Mouse (Mus musculus) skeletal muscle tissue, adult 2 months (tissue): ENCODE results near the gene Akap13.

Experiments
- DNase-seq: peaks from one replicate; pipeline ENCODE4 v3.0.0-alpha.2; 2012; ENCODE audit warnings: low read depth, low spot score

The Akap13 gene

DNA sequence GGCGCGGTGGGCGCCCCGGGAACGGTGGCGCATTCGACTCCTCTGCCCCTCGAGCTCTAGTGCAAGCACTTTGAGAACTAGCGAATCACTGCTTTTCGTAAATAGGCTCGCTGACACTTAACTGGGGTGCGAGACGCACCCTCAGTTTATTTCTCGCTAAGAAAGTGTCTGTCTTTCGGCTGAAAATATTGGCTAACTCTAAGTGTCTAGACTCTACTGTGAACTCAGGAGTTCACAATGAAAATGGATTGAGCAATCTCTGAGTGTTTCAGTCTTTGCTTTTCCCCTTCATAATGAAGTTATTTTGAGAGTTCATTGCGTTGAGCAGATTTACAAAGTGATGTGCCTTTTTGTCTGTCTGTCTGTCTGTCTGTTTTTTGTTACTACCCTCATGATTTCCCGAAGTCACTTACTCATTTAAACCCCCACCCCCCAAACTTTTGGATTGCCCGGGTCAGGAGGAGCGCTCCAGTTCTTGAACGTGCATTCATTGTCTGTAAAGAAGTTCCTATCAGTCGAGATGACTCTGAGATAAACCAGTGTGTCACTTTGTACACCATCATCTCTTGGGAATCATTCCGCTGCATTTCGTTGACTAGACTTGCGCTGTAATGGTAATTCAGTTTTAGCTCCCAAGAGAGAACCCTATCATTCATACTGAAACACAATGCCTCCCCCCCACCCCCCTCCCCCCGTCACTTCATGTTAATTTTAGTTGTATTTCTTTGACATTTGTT is 986 bp downstream of the Akap13 start:
- DNase-seq = no peak

DNA sequence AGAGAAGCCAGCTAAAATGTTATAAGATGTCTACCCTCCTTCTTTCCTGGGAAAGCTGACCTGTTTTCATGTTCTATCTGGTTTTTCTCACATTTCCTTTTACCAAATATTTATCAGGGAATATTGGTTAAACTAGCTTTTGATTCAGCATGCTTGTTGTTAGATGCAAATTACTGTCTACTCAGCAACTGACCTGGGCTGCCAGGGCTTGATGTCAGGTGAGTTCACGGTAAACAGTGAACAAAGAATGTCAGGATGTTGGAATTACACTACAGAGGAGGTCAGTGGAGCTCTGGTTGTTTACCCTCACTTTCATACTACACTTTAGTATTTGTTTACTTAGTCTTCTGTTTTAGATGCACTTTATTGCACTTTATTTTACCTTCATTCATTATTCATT is 5.0 kb downstream of the Akap13 start:
- DNase-seq = no peak

DNA sequence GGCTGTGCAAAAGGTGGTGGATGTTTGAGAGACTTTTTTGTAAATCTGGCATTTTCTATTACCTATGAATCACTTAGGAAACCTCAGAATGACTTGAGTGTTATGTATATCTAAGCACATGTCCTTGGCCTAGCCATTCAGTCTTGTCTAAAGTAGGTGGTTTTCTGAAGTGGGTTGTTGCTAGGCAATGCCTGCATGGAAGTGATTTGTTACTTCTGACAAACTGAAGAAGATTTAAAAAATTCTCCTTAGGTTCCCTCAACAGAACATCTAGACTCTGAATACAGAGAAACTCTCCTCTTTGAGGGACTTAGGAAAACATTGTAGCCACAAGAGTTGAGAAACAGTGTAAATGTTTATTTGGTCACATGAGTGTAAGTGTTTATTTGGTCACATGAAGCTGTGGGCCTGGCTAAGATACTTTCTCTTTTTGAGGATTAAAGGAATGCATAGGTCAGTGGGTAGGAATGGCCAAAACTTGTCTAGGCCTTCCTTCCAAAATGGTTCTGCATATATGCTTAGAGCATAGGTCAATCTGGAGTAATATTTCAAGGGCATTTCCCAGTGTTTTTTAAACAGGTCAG is 8.3 kb downstream of the Akap13 start:
- no peak for DNase-seq

DNA sequence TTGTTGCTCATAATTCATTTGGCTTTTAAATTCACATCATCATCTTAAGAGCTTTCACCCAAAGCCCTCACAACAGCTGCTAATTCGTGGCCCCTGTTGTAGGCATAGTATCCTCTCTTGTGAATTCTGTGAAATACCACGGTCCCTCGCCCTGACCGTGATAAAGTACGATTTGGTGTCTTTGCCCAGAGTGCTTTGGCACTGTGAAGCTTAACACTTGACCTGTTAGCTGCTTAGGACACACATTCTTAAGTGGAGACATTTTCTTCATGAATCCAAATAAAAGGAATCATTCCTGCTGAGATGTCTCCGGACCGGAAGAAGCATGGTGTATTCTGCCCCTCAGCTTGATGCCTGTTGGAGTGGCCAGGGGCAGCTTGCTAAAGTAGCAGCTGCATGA is 12.5 kb downstream of the Akap13 start:
- no peak for DNase-seq

DNA sequence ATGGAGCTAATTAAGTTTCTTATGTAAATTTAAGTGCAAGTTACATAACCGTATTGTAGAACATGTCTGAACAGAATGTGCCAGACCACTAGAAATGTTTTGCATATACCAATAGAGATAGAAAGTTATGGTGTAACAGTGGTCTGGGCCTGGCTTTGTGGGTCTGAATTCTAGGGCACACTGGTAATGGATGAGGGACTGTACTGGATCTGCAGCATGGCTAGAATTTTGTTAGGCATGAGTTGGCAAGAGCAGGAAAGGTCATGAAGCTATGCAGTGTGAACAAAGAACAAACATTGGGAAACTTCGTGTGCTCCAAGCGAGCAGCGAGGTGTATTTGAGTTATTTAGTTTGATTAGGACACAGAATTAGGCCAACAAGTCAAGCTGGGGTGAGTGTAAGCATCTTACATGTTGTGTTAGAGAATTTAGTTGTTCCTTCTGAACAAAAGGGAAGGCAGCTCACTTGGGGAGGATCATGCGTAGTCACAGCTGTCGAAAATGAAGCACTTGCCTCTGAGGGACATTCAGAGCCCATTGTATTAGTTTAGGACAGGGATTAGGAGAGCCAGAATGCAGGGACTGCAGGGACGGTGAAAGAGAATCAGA is 15.1 kb downstream of the Akap13 start:
- no peak for DNase-seq

DNA sequence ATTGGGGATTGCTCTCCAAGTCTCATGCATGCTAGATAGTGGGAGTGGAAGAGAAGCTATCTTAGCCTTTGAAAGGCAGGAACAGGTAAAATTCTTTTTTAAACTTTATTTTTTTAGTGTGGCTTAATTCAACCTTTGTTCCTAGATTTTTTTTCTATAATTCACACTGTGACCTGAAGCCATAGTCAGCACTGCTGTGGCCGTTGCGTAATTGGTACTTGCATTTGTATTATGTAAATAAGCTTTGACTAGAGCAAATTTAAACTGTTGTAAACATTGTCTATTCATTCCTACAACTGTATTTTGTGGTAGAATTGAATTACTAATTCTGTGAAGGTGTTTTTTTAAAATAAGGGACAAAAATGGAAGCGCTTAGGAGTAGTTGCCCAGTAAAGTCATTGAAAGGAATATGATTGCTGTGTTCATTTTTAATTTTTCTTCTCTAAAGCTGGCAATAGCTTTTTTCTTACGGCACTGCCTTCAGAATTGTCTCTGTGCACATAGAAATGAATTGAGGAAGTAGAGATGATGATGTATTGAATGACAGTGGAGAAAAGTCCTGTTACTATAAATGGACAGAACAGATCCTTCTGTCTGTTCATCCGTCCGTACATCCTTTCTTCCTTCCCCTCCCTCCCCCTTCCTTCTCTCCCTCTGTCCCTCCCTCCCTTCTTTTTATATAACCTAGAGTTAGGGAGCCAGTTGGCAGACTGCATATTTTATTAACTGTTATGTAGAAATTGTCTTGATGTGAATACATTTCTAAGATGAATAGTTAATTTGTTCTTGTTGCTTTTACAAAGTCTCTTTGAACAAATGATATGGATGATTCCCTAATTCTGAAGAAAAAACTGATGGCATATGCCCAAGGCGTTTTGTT is 17.2 kb downstream of the Akap13 start:
- DNase-seq = no peak

DNA sequence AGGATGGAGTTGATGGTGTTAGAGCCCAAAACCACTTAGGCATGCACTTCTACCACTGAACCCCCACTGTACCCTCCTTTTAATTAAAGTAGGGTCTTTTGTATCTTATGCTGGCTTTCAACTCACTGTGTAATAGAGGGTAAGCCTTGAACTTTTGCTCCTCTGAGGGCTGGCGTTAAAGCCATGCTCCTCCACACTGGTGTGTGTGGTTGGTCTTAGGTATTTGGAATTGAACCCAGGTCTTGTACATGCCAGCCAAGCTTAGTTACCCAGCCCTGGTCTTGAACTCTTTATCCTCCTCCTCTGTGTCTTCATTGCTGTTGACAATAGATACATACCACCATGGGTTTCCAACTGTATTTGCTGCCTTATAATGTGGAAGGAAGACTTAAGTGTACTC is 18.0 kb downstream of the Akap13 start:
- no peak for DNase-seq

DNA sequence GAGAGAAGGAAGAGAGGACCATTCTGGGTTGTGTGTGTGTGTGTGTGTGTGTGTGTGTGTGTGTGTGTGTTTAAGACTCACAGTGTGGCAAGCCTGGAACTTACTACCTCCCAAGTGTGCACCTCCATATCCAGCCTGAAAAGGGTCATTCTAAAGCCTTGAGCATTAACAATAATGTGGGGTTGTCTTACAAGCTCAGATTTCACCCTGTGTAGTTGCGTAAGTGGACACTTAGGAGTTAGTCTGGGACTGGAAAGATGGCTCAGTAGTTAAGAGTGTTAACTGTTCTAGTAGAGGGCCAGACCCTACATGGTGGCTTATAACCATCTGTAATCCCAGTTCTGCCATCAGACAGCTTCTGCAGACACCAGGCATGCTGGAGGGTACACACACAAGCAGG is 18.7 kb downstream of the Akap13 start:
- no peak for DNase-seq

DNA sequence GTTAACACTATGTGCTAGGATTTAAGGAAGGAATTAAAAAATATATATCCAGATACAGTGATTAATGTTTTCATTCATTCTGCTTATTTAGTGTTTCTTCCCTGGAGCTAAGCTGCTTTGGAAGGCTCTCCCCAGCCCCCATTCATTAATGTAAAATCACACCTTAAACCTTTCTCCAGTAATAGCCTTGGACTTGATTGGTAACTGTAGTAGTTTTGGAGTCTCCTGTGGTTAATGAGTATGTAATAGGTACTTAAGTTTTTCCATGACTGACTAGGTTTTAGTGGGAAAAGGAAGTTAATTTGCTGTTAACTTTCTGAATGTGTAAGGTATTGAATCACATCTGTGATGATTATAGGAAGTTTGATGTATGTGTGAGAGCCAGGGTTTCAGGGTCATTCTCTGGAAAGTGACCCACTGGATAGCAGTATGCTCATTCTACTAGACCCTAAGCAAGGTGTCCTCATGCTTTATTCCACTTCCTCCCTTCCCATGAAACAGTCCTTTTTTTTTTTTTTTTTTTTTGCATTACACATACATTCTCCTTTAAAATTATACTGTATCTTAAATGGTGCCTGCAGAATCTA is 19.3 kb downstream of the Akap13 start:
- DNase-seq = no peak

DNA sequence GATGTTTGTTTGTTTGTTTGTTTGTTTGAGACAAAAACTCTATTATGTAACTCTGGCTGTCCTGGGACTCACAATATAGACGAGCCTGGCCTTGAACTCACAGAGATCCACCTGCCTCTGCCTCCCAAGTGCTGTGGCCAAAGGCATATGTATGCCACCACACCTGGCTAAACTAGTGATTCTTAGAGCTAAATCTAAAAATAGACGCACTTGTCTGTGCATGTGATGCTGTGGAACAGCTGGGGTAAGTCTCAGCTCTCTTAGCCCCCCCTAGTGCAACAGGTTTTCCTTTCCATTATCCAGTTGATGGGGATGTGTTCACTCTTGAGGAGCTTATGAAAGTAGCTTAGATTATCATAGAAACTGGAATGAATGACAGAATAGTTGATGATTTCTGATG is 22.7 kb downstream of the Akap13 start:
- no peak for DNase-seq

DNA sequence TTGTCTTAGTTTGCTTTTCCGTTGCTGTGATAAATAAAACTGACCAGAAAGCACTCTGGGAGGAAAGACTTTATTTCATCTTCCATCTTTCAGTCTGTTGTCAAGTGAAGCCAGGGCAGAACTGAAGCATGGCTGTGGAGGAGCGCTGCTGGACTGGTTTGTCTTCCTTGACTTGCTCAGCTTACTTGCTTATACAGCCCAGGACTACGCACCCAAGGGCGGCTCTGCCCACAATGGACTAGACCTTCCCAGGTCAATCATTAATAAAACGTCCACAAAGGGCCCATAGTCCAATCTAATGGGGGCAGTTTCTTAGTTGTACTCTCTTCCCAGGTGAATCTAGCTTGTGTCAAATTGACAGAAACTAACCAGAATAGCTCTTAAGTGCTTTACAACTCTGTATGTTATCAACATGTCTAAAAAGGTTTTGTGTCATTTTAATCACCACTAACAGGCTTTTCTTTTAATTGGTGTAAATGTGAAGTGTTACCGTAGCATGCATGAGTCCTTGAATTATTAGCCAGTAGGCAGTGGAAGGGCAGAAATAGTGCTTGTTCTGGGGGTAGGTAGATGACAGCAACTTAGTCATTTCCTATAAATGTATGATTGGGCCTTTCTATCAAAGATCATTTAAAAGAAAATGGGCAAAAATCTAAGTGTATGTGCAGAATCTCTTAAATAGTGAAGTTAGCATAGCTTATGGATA is 25.5 kb downstream of the Akap13 start:
- no peak for DNase-seq

DNA sequence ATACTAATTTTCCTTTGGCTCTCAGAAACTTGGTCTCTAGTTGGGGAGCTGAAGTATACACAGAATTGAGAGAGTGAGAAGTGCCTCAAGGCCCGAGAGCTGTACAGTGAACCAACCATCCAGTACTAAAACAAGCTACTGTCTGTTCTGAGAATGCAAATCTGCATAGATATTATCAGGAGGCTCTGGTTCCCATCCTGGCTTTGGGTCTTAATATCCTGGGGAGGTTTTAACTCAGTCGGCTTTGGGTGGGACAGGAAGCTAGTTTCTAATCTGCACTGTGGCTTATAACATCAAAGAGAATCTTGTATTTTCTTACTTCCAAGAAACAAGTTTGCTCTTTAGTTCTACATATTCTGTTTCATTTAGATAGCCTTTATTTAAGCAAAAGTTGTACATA is 30.7 kb downstream of the Akap13 start:
- no peak for DNase-seq

DNA sequence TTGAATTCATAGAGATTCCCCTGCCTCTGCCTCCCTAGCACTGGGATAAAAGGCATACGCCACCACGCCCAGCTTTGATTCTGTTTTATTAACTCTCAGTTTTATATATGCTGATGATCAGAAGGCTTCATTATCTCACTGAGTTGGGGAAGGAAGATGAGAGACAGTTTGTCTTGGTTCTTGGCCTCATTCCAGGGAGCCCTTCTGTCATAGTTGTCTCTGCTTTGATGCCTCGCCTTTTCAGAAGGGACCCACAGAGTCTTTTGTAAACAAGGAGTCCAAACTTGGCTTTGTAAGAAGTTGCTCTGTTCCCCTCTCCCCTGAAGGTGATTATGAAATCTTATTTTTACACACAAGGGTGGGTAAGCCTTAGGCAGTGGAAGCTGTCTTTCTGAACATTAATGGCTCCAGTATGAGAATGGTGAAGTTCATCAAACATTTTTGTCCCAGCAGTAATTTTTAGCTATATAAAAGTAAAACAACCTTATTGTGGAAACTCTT is 40.7 kb downstream of the Akap13 start:
- DNase-seq = no peak

DNA sequence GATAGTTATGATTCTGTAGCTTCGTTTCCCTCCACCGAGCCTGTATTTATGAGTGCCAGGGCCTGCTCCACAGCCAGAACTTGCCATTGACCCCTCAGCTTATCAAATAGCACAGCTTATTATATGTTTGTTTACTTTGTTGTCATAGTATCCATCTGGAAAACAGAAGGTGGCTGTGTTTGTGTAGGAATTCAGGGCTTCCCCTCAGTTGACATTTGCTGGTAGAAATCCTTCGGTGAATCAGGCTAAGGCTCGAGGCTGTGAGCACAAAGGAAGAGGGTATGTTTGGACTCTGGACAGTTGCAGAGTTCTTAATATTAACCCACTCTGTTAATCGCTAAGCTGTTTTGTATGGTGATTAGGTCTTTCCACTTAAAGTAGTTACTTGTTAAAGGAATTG is 43.3 kb downstream of the Akap13 start:
- DNase-seq = no peak

DNA sequence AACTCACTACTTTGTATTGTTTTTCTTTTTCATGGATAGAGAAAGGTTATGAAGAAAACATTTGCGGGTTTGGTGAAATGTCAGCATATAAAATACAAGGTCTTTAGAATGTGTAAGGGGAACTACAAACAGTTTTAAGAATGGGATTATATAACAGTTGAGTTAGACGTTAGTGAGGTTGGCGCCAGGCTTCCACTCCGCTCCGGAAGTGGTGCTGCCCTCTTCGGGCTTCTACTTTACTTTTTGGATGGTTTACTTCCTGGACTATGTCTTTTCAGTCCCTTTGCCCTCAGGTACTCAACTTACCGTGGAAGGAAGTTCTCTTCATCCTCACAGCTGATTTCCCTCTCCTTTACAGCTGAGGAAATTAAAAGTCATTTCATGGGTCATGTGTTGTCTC is 43.9 kb downstream of the Akap13 start:
- no peak for DNase-seq

DNA sequence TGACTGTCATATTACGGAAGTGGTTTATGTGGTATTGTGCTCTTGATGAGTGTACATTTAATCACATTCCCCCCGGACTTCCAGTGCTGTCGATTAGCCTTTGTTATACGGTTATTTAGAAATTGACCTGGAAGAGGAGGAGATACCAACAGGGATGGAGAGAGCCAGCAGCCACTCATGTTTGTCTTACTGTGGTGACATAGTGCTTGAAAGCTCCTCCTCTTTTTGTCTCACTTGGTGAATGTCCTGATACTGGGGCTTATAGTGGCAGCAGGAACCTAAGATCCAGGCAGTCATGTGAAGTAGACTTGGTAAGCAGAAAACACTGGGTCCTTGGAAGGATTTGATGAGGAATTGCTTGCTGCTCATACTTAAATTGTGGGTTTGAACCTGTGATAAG is 44.8 kb downstream of the Akap13 start:
- no peak for DNase-seq

DNA sequence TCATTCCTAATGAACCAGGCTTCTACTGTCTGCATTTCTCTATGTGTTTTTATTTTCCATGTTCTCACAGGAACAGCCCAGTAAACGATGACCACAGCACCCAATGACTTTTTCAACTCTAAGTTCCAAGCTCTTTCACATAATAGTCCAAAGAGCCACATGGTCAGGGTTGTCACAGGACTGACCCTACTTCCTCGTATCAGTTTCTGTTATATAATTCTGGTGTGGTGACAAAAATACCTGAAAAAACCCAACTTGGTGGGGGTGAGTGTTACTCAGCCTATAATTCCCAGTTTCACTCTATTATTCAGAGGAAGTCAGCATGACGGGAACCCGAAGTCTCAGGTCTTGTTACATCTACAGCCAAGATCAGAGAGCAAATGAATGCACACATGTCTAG is 45.5 kb downstream of the Akap13 start:
- DNase-seq = no peak

DNA sequence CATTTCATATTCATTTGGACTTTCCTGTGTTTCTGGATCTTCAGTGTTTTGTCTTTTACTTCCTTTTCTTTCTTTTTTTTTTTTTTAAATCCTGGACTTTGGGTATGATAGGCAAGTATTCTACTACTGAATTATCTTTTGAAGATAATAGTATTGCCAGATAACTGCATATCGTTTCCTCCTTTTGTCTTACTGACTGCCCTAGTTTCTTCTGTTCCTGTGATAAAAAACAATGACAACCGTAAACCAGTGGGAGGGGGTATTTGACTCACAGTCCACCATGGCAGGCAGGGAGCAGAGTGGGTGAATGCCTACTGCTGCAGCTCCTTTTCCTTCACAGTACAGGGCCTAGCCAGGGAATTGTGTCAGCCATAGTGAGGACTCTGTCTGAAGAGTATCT is 49.2 kb downstream of the Akap13 start:
- DNase-seq = no peak

DNA sequence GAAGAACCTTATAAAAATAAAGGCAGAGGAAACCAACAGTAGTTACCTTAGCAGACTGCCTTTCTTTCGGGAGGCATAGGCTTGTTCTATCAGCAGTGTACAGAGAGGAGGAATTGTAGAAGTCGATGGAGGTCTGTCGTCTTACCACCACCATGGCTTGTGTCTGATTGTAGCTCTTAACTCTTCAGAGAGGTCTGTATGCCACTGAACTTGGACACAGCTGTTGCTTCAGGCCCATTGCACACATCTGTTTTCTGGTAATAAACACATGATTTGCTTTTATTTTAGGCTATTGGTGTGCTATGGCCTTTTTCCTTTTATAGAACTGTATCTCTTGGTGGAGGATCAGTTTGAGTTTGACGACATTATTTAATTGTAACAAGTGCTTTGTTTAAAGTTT is 51.3 kb downstream of the Akap13 start:
- no peak for DNase-seq

DNA sequence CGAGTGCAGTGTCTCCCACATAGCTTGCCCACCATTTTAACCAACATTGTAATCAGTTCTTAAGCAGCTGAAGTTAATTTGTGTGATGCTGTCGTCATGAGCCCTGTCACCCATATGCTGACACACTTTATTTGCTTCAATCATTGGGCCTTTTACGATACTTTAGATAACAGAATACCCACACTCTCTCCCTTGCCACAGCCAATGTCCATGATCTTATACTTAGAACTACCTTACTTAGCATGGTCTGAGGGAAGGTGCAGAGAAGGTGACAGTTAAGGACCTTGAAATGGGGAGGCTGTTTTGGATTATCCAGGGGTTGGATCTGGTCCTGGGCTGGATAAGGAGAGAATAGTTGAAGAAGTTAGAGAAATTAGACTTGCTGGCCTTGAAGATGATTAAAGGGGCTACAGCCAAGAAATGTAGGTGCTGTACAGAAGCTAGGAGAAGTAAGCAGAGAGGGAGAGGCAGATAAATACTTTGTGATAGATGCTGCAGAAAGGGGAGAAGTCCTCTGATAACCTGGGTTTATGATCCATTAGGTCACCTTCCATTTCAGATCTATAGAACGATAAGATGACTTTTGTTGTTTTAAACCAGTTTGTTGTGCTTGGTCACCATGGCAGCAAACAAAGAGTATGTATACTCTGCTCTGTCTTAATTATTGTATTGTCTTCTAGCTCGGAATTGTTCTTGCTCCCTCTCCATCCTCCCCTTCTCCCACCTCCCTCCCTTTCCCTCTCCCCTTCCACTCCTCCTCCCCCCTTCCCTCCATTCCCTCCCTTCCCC is 53.9 kb downstream of the Akap13 start:
- DNase-seq = no peak
